Mouse (Mus musculus): Measurements from ENCODE around the gene Rabep1.

The Rabep1 gene

DNA sequence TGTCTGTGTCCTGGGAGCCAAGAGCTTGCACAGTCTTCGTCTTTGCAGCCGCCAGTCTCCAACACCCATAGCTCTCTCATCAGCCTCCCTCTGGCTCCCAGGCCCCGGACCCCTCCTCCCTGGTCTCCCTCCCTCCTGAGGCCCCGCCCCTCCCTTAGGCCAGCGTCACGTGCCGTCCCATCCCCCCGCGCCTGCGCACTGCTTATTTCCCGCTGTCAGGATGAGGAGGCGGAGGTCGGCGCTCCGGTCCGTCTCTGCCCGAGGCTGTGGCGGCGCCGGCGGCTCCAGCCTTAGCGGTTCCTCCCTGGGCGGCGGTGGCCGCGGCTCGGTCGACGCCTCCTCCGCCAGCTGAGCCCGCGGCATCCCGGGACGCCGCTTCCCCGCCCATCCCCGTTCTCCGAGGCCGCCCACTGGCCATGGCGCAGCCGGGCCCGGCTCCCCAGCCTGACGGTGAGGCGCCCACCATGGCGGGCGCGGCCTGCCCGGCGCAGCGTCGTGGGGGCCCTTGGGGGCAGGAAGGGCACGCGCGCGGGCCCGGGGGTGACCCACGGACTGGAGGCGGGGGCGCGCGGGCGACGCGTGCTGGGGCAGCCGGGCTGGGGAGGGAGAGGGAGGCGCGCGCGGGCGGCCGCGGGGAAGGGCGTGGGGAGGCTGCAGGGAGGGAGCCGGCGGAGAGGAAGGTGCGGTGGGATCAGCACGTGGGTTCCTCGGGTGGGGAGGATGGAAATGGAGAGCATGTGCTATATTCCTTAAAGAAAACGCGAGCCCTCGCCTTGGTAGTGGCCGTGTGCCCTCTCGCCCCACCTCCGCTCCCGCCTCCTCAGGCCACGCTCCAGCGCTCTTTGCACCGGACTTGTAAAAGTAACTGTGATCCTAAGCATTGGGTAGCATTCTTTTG lies at the start of gene Rabep1:
Rabep1 (plus strand) TSS at position 220 of the 898 bp plus-strand sequence.
- peak; percentile 92 for DNase-seq (ENCODE audit: low read depth, low spot score)

DNA sequence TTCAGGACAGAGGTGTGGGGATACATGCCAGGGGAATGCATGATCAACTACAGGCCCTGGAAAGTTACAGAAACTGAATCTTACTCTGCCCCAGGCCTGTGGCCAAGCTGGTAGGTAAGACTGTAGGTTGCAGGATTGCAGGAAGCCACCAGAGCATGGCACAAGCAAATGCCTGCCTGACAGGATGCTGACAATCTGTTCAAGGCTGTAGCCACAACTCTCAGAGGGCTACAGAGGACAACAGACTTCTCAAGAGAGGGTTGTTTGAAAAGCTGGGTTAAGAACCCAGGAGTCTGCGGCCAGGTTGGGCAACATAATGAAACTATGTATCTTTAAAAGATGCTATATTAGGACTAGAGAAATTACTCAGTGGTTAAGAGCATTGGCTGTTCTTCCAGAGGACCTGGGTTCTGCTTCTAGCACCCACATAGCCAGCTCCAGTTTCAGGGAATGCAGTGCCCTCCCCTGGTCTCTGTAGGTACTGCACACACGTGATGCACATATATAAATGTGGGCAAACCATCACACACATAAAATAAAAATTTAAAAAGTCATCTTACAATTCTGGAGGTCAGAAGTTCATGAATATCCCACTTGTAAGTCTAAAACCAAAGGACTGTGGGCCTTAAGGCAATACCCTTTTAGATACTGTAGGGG lies 42.2 kb upstream of the Rabep1 start:
- DNase-seq (ENCODE audit: low read depth, low spot score) = no peak

DNA sequence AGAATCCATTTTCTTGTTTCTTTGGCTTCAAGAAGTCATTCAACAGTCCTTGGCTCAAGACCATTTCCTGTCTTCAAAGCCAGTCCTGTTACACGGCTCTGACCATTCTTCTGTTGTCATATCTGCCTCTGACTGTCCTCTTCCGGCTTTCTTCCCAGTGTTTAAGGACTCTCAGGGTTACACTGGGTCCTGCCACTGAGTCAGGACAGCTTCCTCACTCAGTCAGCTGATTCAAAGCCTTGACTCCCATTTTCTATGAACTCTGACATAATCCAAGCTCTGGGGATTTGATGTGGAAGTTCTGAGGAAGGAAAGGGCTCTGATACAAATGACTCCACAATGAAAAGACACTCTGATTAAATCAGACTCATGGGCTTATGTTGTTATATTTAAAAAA lies 41.7 kb upstream of the Rabep1 start:
- DNase-seq (ENCODE audit: low read depth, low spot score) = no peak

DNA sequence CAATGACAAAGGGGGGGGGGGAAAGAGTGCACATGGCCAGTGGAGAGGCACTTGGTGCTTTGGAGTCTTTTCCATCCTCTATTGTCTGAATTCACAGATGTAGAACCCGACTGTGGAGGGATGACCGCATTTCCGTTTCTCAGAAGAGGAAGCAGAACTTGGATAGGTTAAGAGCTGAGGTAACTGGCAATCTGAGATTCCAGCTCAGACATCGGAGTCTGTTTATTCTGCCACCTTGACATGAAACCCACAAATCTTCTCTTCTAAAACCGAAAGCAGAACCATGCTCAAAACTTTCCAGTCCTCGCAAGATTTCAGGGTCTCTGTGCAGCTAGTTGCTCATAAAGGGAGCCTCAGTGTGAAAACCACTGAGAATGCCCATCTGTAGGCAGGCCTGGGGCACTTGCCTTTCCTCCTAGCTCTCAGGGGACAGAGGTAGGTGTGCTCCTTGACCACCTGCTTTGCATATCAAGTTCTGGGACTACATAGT lies 40.8 kb upstream of the Rabep1 start:
- peak; percentile 16 for DNase-seq (ENCODE audit: low read depth, low spot score)

DNA sequence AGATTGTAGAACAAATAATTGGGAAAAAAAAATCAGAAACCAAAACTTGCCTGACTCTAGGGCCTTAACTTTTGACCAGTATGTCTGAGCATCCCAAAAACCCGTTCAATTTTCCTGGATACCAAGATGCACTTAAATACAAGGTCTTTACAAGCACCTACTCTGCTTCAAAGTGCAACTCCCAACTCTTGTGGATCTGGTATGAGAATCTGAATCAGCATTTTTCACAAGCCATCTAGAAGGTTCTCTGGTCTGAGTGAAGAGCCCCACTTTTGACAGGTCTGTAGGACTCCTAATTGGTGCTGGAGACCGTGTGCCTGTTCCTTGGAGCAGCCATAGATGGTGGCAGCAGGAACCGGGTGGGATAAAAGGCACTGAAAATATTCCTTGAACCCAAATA lies 40.2 kb upstream of the Rabep1 start:
- DNase-seq (ENCODE audit: low read depth, low spot score) = no peak

DNA sequence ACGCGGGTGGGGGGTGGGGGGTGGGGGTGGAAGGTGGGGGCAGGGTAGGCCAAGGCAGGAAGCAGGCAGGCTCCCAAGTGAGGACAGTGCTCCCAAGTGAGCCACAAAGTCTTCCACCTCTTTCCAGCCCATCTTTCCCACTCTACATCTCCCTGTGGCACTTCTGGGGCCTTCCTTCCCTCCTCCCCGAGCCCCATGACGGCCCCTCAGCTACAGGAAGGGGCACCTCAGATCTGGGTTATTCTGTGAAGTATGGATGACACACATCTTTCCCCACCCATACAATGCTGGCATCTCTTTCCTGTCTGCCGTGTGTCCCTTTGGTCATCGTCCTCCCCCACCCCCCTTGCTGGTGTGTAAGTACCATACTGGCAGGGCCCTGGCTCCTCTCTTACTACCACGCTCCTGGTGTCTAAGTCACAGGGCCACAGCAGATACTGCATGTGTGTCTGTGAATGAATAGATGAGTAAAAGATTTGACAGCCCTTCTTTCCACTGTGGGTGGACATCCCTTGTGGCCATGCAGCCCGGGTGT lies 38.9 kb upstream of the Rabep1 start:
- no peak for DNase-seq (ENCODE audit: low read depth, low spot score)

DNA sequence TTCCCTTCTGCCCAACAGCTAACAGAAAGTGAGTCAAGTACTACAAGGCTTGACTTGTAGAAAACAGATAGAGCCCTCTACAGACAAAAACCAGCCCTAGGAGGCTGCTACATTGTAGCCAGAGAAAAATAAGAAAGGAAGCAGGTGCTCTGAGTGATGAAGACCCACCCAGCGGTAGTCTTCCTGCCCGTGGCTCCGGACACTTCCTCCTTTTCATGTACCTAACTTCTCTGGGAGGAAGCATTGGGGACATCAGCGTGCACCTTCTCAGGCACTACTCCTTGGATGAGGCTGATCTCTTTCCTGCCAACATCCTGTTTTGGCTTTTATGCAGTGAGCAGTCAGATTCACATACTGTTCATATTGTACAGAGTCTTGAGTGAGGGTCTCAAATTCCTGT lies 37.9 kb upstream of the Rabep1 start:
- DNase-seq (ENCODE audit: low read depth, low spot score) = no peak

DNA sequence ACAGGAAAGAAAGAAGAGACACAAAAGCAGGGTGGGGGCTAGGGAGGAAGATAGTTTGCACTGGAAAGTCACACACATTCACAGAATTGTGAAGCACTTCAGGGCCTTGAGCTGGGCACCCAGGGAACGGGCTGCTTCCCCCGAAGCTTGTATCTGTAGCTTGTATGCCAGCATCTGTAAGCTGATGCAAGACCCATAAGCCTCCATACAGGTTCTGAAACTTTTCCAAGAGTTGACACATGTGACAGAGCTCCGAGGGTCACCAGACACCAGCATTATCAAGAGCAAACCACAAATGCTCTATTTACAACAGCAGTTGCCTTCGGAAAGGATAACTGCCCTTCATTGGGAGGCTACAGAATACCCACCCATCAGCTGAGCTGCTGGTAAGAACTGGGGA lies 36.9 kb upstream of the Rabep1 start:
- no peak for DNase-seq (ENCODE audit: low read depth, low spot score)

DNA sequence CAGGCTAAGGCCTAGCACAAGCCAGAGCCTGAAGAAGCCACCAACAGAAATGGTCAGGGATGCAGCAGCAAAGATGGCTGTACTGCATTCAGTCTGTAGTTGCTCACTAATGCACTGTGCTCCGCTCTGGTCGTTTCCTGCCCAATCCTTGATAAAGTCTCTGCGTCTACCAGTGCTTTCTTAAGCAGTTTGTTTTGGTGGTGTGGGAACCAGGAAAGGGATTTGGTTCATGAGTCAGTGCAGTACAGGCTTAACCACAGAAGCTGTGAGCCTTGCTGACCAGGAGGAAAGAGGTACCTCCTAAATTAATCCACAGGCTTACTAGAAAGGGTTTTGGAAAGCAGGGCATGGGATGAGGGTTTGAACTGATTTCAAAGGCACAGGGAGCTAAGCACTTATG lies 36.5 kb upstream of the Rabep1 start:
- no peak for DNase-seq (ENCODE audit: low read depth, low spot score)

DNA sequence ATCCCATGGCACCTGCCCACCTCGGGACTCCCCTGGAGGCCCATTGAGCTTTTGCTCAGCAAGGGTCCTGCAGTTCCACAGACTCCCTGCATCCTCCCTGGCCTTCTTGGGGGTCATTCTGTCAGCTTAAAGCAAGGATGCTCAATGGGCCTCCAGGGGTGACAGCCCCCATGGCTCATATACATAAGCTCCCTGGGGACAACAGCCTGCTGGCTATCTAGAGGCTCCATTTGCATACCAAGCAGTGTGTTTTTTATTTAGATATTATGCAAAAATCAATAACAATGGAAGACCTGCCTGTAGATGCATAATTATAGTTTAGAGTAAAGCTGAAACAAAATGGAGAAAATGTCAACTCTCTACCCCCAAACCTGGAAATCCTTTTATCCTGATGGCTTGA lies 35.6 kb upstream of the Rabep1 start:
- DNase-seq (ENCODE audit: low read depth, low spot score) = no peak

DNA sequence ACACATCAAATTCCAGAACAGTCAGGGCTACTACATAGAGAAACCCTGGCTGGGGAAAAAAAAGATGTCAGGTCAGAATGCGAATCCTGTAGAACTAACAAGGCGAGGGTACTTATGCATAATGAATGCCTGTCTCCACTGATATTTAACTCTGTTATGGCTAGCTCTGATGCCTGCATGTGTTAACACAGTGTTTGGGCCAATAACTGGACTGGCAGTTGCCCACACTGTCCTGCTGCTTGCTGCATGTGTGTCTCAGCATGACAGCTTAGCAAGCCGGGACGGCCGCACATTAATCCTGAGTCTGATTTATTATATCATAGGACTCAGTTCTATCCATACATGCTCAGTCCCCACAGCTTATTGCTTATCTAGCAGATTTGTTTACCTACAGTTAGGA lies 33.5 kb upstream of the Rabep1 start:
- no peak for DNase-seq (ENCODE audit: low read depth, low spot score)

DNA sequence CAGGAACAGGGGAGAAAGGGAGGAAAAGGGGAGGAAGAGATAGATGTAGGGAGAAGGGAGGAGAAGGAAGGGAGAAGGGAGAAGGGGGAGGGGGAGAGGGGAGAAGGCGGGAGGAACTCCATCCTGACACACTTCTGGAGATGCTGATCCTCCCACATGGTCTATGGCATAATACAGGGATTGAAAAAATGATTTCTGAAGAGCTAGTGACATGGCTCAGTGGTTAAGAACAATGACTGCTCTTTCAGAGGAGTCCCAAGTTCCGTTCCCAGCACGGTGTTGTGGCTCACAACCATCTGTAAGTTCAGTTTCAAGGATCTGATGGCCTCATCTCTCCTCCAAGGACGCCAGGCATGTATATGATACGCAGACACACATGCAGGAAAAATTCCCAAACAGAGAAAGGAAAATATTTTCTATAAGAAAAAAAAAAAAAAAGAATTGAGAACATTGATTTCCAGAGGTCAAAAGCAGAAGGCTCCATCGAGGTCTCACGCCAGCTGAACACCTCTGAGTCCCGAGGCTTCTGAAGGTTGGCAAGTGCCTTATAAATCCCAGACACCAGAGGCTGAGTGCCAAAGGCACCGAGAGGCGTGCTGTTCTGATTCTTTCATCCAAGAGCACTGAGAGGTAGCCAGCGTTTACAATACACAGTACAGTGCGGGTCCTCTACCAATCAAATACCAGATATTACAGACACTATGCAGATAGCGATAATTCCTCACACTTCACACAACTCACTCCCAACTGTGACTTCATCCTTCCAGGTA lies 32.9 kb upstream of the Rabep1 start:
- DNase-seq (ENCODE audit: low read depth, low spot score) = no peak

DNA sequence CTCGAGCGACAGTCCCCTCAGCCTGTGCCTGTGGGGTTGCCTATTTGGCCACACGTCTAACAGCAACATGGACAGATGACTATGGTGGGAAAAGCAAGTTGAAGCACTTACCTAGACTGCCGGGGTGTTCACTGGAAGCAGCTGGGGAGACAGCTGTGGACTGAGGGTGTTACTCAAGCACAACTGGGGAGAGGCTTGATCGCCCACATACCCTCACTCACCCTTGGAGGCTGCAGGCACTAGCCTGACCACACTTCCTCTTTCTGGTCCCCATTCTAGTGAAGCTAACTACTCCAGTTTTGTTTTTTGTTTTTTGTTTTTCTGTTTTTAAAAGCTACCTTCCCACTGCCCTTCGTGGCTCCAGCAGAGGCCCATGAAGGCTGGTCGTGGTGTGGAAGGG lies 32.2 kb upstream of the Rabep1 start, which contains the start of gene Scimp:
Scimp (minus strand) TSS at position 222 of the 400 bp plus-strand sequence.
- no peak for DNase-seq (ENCODE audit: low read depth, low spot score)

DNA sequence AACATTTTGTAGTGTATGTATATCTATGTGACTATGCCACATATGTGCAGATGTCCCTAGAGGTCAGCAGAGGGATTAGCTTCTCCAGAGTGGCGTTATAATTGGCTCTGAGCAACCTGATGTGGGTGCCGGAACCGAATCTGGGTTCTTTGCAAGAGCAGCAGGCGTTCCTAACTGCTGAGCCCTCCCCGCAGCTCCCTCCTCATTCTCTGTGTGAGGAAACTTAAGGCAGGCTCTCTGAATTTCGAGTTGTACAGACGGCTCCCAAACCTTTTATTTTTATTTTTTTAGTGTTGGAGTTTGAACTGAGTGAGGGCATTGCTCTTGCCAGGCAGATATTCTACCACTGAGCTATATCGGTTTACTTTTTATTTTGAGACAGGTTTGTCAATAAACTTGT lies 29.5 kb upstream of the Rabep1 start:
- DNase-seq (ENCODE audit: low read depth, low spot score) = no peak

DNA sequence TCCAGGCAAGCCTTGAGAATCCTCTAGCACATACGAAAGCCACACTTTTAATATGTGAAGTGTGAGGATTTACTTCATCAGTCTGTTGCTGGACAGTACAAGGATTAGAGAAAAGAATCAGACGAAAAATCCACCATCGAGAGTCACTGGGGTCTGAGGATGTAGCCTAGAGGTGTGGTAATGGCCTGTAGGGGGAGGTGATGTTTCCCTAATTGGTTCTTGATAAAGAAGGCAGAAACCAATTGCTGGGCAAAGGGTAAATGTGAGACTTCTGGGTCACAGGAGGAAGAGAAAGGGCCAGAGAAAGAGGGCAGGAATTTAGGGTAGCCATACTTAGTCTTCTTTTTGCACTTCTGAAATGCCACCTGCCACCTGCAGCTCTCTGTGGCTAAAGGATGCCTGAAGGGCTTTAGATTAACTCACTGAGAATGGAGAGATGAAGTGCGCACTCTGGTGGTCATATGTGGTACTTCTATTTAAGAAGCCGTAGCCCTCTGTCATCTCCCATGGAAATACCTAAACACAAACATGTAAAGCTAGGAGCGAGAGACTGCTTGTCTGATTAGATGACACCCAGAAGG lies 29.0 kb upstream of the Rabep1 start:
- peak; percentile 39 for DNase-seq (ENCODE audit: low read depth, low spot score)

DNA sequence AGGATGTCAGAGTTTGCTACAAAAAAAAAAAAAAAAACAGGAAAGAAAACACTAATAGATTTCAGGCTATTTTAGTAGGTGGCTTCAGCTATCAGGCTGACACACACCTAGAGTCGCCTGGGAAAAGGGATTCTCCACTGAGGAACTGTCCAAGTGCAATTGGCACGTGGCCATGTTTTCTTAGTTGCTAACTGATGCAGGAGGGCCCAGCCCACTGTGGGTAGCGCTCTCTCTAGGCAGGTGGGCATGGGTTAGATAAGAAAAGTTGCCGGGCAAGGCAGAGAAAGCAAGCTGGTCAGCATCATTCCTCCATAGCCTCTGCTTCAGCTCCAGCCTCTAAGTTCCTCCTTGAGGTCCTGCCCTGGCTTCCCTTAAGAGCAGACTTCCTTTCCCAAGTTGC lies 27.8 kb upstream of the Rabep1 start:
- DNase-seq (ENCODE audit: low read depth, low spot score) = no peak

DNA sequence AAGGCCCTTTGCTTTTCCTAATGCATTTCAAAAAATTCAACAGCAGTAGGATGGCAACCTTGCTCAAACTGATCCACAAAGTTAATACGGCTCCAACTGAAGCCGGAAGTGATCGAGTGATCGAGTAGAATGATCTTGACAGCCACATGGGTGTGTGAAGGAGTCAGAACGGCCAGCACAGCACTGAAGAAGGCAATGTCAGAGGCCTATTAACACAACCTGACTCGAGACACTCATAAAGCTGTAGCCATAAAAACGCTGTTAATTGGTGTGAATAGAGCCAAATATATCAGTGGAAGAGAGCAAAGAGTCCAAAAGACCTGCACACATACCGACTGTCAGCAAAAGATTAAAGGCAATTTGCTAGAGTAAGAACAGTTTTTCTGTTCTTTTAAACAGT lies 24.5 kb upstream of the Rabep1 start:
- DNase-seq (ENCODE audit: low read depth, low spot score) = no peak

DNA sequence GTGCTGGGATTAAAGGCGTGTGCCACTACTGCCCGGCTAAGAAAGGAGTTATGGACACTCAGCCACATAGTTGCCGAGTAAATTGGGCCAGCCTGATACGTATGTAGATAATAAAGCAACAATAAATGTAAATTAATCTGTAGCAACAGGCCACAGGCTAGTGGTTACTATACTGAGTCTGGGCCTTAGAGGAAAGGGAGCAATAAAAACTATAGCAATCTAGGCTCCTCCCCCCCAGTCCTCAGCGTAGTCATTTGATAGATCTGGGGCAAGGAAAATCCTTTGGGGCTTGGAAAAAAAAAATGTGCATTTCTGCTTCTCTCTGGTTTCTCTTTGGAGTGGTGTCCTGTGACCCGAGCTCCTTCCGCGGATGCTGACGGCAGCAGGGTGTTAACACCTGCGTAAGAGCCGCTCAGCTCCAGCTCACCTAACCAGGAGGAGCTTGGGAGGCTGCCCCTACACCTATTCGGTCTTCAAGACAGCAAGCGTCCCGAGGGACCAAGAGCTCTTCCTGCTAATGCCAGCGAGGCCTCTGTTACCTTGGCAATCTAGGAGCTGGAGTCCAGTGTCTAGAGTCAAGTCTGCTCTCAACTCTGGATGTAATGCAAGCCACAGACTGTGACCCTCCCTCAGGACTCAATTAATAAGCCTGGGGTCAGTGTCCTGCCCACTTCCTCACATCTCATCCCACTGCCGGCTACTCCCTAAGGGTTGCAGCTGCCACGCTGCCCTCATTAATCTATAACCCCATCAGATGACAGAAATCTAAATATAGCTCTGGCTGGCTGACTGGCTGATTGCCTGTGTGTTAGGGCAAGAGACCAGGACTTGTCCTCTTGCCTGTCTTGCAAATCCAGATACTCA lies 22.6 kb upstream of the Rabep1 start:
- peak; percentile 81 for DNase-seq (ENCODE audit: low read depth, low spot score)

DNA sequence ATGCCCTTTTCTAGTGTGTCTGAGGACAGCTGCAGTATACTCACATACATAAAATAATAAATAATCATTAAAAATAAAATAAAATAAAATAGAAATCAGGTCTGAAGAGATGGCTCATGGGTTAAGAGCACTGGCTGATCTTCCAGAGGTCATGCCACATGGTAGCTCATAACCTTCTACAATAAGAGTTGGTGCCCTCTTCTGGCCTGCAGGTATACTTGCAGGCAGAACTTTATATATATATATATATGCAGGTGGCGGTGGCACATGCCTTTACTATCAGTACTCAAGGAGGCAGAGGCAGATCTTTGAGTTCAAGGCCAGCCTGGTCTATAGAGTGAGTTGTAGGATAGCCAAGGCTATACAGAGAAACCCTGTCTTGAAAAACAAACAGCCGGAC lies 18.4 kb upstream of the Rabep1 start:
- DNase-seq (ENCODE audit: low read depth, low spot score) = no peak

DNA sequence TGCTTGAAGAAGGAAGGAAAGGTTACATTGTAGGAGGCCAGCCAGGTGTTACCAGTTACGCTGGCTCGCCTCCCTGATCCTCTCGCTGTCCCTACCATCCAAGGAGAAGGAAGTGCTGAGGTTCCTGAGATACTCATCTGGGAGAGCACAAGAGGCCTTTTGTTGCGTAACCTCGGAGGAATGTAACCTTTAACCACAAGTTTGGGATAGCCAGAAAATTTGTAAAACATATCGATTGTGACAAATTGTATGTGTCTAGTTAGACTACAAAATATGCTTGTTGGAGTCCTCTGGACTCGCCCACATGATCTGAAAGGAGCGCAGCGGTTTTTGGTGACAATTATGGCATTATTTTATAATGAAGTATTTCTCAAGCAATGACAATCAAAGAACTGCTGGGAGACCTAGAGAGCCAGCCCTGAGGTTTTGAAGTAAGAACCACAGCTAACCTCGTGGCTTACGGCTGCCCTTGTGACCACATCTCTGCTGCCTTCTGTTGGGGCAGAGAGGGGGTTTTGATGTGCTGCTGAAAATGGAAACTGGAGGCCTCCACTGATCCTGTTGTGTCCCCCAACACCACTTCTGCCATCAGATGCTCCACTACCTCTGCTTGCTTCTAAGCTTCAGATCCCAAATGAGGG lies 15.5 kb upstream of the Rabep1 start:
- DNase-seq (ENCODE audit: low read depth, low spot score) = no peak
